Mouse (Mus musculus) heart, embryonic 13.5 days (tissue): ENCODE results near the gene Scfd2. TPM values are rescaled to one million over a fixed set of nuclear protein-coding genes. Genes with fewer than 3 reads are reported as not detected.

Experiments
- ATAC-seq: fragments of 200-750 bp; cut with Nextera tagmentation; 2 replicates; pipeline ENCODE4 v1.8.0; 2017; ENCODE audit warnings: moderate TSS enrichment; ENCODE audit not compliant: insufficient number of reproducible peaks, low FRiP score, low TSS enrichment; ENCODE audit errors: extremely low read depth
- H3K27ac ChIP-seq: fragments of 300-500 bp; sonication (generic); replicated peaks from 2 replicates; pipeline ENCODE4 v1.5.1; 2015; ENCODE audit warnings: moderate library complexity, mild to moderate bottlenecking, inconsistent platforms
- H3K27me3 ChIP-seq: fragments of 300-500 bp; sonication (generic); replicated peaks from 2 replicates; pipeline ENCODE4 v1.6.1; 2015; ENCODE audit warnings: mild to moderate bottlenecking, inconsistent platforms
- H3K36me3 ChIP-seq: fragments of 300-500 bp; sonication (generic); 2 replicates; pipeline ENCODE4 v1.6.1; 2015; ENCODE audit warnings: mild to moderate bottlenecking, inconsistent platforms
- H3K4me1 ChIP-seq: fragments of 300-500 bp; sonication (generic); 2 replicates; pipeline ENCODE4 v1.6.1; 2015; ENCODE audit warnings: inconsistent platforms
- H3K4me2 ChIP-seq: fragments of 300-500 bp; sonication (generic); 2 replicates; pipeline ENCODE4 v1.6.1; 2015; ENCODE audit warnings: inconsistent platforms, mild to moderate bottlenecking, moderate library complexity
- H3K4me3 ChIP-seq: fragments of 300-500 bp; sonication (generic); 2 replicates; pipeline ENCODE4 v1.5.1; 2015; ENCODE audit warnings: moderate library complexity, mild to moderate bottlenecking, inconsistent platforms
- H3K9ac ChIP-seq: fragments of 300-500 bp; sonication (generic); 2 replicates; pipeline ENCODE4 v1.6.1; 2015; ENCODE audit warnings: inconsistent platforms, mild to moderate bottlenecking, moderate library complexity
- H3K9me3 ChIP-seq: fragments of 300-500 bp; sonication (generic); 2 replicates; pipeline ENCODE4 v1.6.1; 2016; ENCODE audit warnings: inconsistent platforms
- WGBS: fragments of 180-500 bp; shearing (Covaris S2); methylation state at CpG from one replicate; pipeline ENCODE4 v1.1.7; 2015; ENCODE audit warnings: mixed read lengths; 5-methylcytosine and 5-hydroxymethylcytosine counted together
- polyA plus RNA-seq: library from polyadenylated mRNA; unstranded; fragments of >200 nt; fragmentation: Nextera tagmentation; extraction: Ambion mirVana; gene quantifications from 2 replicates; pipeline ENCODE4 v1.2.1, GENCODE M21; 2015

The Scfd2 gene
- polyA plus RNA-seq, 1 experiment from 2014 or later: 12.4 TPM

GRCm38 (mm10) chr5:74253724-74254328 is 277.7 kb downstream of the Scfd2 start:
- H3K9ac ChIP-seq: peak overlapping the region; percentile 15; the same call in 1 of the 2 replicates

GRCm38 (mm10) chr5:74252672-74253286 is 278.8 kb downstream of the Scfd2 start:
- Histone ChIP-seq H3K27ac (no peak overlapping the region), H3K4me1 (peaks cover 67% of the 10 kb centered on the region), H3K4me3 (no peak overlapping the region), H3K36me3 (no peaks in the 10 kb centered on the region), H3K27me3 (no peaks in the 10 kb centered on the region), H3K9me3 (no peaks in the 10 kb centered on the region), H3K9ac (no peak overlapping the region), H3K4me2 (no peak overlapping the region)
- no peak for ATAC-seq
- 66% methylated on average over 6 of the region's 6 CpGs for WGBS

More at GRCm38 (mm10) chr5:74253724-74254328, 277.7 kb downstream of the Scfd2 start:
- no peak overlapping the region for H3K4me3 ChIP-seq
- no peak overlapping the region for H3K4me2 ChIP-seq
- H3K27me3 ChIP-seq: no peaks in the 10 kb centered on the region
- H3K27ac ChIP-seq: 0 out of 2 replicates have a peak overlapping the region, but pooled peaks have one; percentile 5
- no peaks in the 10 kb centered on the region for H3K9me3 ChIP-seq
- 48% methylated on average over 7 of the region's 7 CpGs for WGBS
- H3K4me1 ChIP-seq: peaks cover 66% of the 10 kb centered on the region
- H3K36me3 ChIP-seq: no peaks in the 10 kb centered on the region
- ATAC-seq: no peak

- H3K9me3 ChIP-seq: no peaks in the 10 kb centered on the region
- H3K27me3 ChIP-seq: no peaks in the 10 kb centered on the region
- no peak overlapping the region; the same call in 1 of the 2 replicates for H3K9ac ChIP-seq
- no peak overlapping the region for H3K27ac ChIP-seq
- H3K4me2 ChIP-seq: no peak overlapping the region
- H3K36me3 ChIP-seq: no peaks in the 10 kb centered on the region
- no peak for ATAC-seq
- 90% methylated on average over 2 of the region's 2 CpGs for WGBS
- no peak overlapping the region for H3K4me3 ChIP-seq
- peaks cover 66% of the 10 kb centered on the region for H3K4me1 ChIP-seq
Measured at GRCm38 (mm10) chr5:74250947-74251346, 280.6 kb downstream of the Scfd2 start.

- peaks cover 69% of the 10 kb centered on the region for H3K4me1 ChIP-seq
Measured at GRCm38 (mm10) chr5:74250308-74250707, 281.3 kb downstream of the Scfd2 start.

GRCm38 (mm10) chr5:74249794-74250193 is 281.8 kb downstream of the Scfd2 start:
- Histone ChIP-seq H3K4me3 (no peak overlapping the region), H3K4me2 (no peak overlapping the region), H3K4me1 (peaks cover 69% of the 10 kb centered on the region), H3K27ac (peak overlapping the region; percentile 40; the same call in 1 of the 2 replicates), H3K27me3 (no peaks in the 10 kb centered on the region), H3K36me3 (no peaks in the 10 kb centered on the region), H3K9ac (no peak overlapping the region), H3K9me3 (no peaks in the 10 kb centered on the region)
- WGBS: 66% methylated on average over 3 of the region's 3 CpGs
- ATAC-seq: no peak

More at GRCm38 (mm10) chr5:74250308-74250707, 281.3 kb downstream of the Scfd2 start:
- Histone ChIP-seq H3K9ac (no peak overlapping the region; the same call in 1 of the 2 replicates), H3K27ac (no peak overlapping the region), H3K4me3 (no peak overlapping the region), H3K9me3 (no peaks in the 10 kb centered on the region), H3K4me2 (no peak overlapping the region), H3K36me3 (no peaks in the 10 kb centered on the region), H3K27me3 (no peaks in the 10 kb centered on the region)
- 65% methylated on average over 7 of the region's 7 CpGs for WGBS
- no peak for ATAC-seq

- 64% methylated on average over 3 of the region's 3 CpGs for WGBS
- Histone ChIP-seq H3K9me3 (no peaks in the 10 kb centered on the region), H3K4me3 (no peak overlapping the region), H3K9ac (no peak overlapping the region), H3K4me2 (no peak overlapping the region), H3K4me1 (peaks cover 64% of the 10 kb centered on the region), H3K27me3 (no peaks in the 10 kb centered on the region), H3K36me3 (no peaks in the 10 kb centered on the region), H3K27ac (no peak overlapping the region)
- no peak for ATAC-seq
Measured at GRCm38 (mm10) chr5:74246971-74247370, 284.6 kb downstream of the Scfd2 start.

GRCm38 (mm10) chr5:74246453-74246852 is 285.1 kb downstream of the Scfd2 start:
- no peaks in the 10 kb centered on the region for H3K36me3 ChIP-seq
- no peak for ATAC-seq
- no peak overlapping the region for H3K4me2 ChIP-seq
- H3K27ac ChIP-seq: no peak overlapping the region
- H3K4me1 ChIP-seq: peaks cover 60% of the 10 kb centered on the region
- H3K9ac ChIP-seq: no peak overlapping the region
- H3K27me3 ChIP-seq: no peaks in the 10 kb centered on the region
- no peak overlapping the region for H3K4me3 ChIP-seq
- no peaks in the 10 kb centered on the region for H3K9me3 ChIP-seq
- 82% methylated on average over 4 of the region's 4 CpGs for WGBS

GRCm38 (mm10) chr5:74245641-74246145 is 285.9 kb downstream of the Scfd2 start:
- no peaks in the 10 kb centered on the region for H3K9me3 ChIP-seq
- 0 out of 2 replicates have a peak overlapping the region, but pooled peaks have one; percentile 16 for H3K27ac ChIP-seq
- H3K4me2 ChIP-seq: no peak overlapping the region
- peaks cover 55% of the 10 kb centered on the region for H3K4me1 ChIP-seq
- H3K9ac ChIP-seq: no peak overlapping the region
- 57% methylated on average over 8 of the region's 8 CpGs for WGBS
- no peaks in the 10 kb centered on the region for H3K27me3 ChIP-seq
- H3K4me3 ChIP-seq: no peak overlapping the region
- ATAC-seq: no peak
- H3K36me3 ChIP-seq: no peaks in the 10 kb centered on the region

- no peak overlapping the region for H3K4me3 ChIP-seq
- 88% methylated on average over 14 of the region's 14 CpGs for WGBS
- H3K36me3 ChIP-seq: no peaks in the 10 kb centered on the region
- no peak for ATAC-seq
- no peak overlapping the region for H3K4me2 ChIP-seq
- H3K27ac ChIP-seq: no peak overlapping the region
- H3K27me3 ChIP-seq: no peaks in the 10 kb centered on the region
- no peak overlapping the region for H3K9ac ChIP-seq
- H3K4me1 ChIP-seq: peaks cover 52% of the 10 kb centered on the region
- H3K9me3 ChIP-seq: no peaks in the 10 kb centered on the region
Measured at GRCm38 (mm10) chr5:74244406-74245019, 287.0 kb downstream of the Scfd2 start.

- H3K9me3 ChIP-seq: no peaks in the 10 kb centered on the region
- H3K4me1 ChIP-seq: peaks cover 48% of the 10 kb centered on the region
- H3K36me3 ChIP-seq: no peaks in the 10 kb centered on the region
- H3K27me3 ChIP-seq: no peaks in the 10 kb centered on the region
- H3K9ac ChIP-seq: no peak overlapping the region
- no peak for ATAC-seq
- no peak overlapping the region for H3K27ac ChIP-seq
- no peak overlapping the region for H3K4me3 ChIP-seq
- no peak overlapping the region for H3K4me2 ChIP-seq
- 52% methylated on average over 3 of the region's 3 CpGs for WGBS
Measured at GRCm38 (mm10) chr5:74242654-74243053, 288.9 kb downstream of the Scfd2 start.

- Histone ChIP-seq H3K9ac (no peak overlapping the region), H3K9me3 (no peaks in the 10 kb centered on the region), H3K4me1 (peaks cover 35% of the 10 kb centered on the region), H3K27ac (no peak overlapping the region), H3K4me3 (no peak overlapping the region), H3K4me2 (no peak overlapping the region), H3K36me3 (no peaks in the 10 kb centered on the region), H3K27me3 (no peaks in the 10 kb centered on the region)
- WGBS: 73% methylated on average over 13 of the region's 13 CpGs
- no peak for ATAC-seq
Measured at GRCm38 (mm10) chr5:74240926-74241680, 290.5 kb downstream of the Scfd2 start.
